Mouse (Mus musculus): ENCODE results near the gene Sptlc2.

The Sptlc2 gene

GRCm38 (mm10) chr12:87388122-87388774, at the start of gene Sptlc2:
TSS of gene Sptlc2 (minus strand) at chr12:87388355.
- DNase-seq (ENCODE audit: low read depth): peak; percentile 98

GRCm38 (mm10) chr12:87428885-87429284, 40.7 kb upstream of the Sptlc2 start:
- DNase-seq (ENCODE audit: low read depth): no peak

- no peak for DNase-seq (ENCODE audit: low read depth)
Observed at GRCm38 (mm10) chr12:87428295-87428694, 40.1 kb upstream of the Sptlc2 start.

- no peak for DNase-seq (ENCODE audit: low read depth)
Observed at GRCm38 (mm10) chr12:87426354-87427031, 38.3 kb upstream of the Sptlc2 start.

GRCm38 (mm10) chr12:87424516-87424915, 36.4 kb upstream of the Sptlc2 start:
- no peak for DNase-seq (ENCODE audit: low read depth)

GRCm38 (mm10) chr12:87423700-87424099, 35.5 kb upstream of the Sptlc2 start:
- no peak for DNase-seq (ENCODE audit: low read depth)

GRCm38 (mm10) chr12:87421708-87422507, 33.8 kb upstream of the Sptlc2 start:
- DNase-seq (ENCODE audit: low read depth): no peak

GRCm38 (mm10) chr12:87419974-87420485, 31.9 kb upstream of the Sptlc2 start:
- DNase-seq (ENCODE audit: low read depth): no peak

- DNase-seq (ENCODE audit: low read depth): no peak
Observed at GRCm38 (mm10) chr12:87418921-87419320, 30.8 kb upstream of the Sptlc2 start.

- peak; percentile 60 for DNase-seq (ENCODE audit: low read depth)
Observed at GRCm38 (mm10) chr12:87416690-87417089, 28.5 kb upstream of the Sptlc2 start.

- no peak for DNase-seq (ENCODE audit: low read depth)
Observed at GRCm38 (mm10) chr12:87415358-87415757, 27.2 kb upstream of the Sptlc2 start.

- peak; percentile 45 for DNase-seq (ENCODE audit: low read depth)
Observed at GRCm38 (mm10) chr12:87413179-87413790, 25.1 kb upstream of the Sptlc2 start.

- no peak for DNase-seq (ENCODE audit: low read depth)
Observed at GRCm38 (mm10) chr12:87410999-87411398, 22.8 kb upstream of the Sptlc2 start.

GRCm38 (mm10) chr12:87409123-87409522, 21.0 kb upstream of the Sptlc2 start:
- DNase-seq (ENCODE audit: low read depth): no peak

- DNase-seq (ENCODE audit: low read depth): peak; percentile 34
Observed at GRCm38 (mm10) chr12:87407869-87408605, 19.9 kb upstream of the Sptlc2 start.

- no peak for DNase-seq (ENCODE audit: low read depth)
Observed at GRCm38 (mm10) chr12:87405721-87406120, 17.6 kb upstream of the Sptlc2 start.

- no peak for DNase-seq (ENCODE audit: low read depth)
Observed at GRCm38 (mm10) chr12:87405165-87405564, 17.0 kb upstream of the Sptlc2 start.

- no peak for DNase-seq (ENCODE audit: low read depth)
Observed at GRCm38 (mm10) chr12:87401883-87402282, 13.7 kb upstream of the Sptlc2 start.

- DNase-seq (ENCODE audit: low read depth): no peak
Observed at GRCm38 (mm10) chr12:87399119-87399819, 11.1 kb upstream of the Sptlc2 start.

- no peak for DNase-seq (ENCODE audit: low read depth)
Observed at GRCm38 (mm10) chr12:87397811-87398417, 9.8 kb upstream of the Sptlc2 start.

Data from c-Kit-positive CD71-negative TER-119-negative erythroid progenitor cells, embryonic 14.5 days (primary cell).